Mouse (Mus musculus) thymus, postnatal 36 days (tissue): Measurements from ENCODE around the gene Ttc3.
"Not testable (repeated sequence)": the region's sequence is repeated elsewhere in the genome, so short reads cannot be mapped to it uniquely, and the experiment has no call there.

Experiments
- DNase-seq, 2 experiments: peaks; one replicate each; pipeline ENCODE4 v3.0.0; 2022; ENCODE audit warnings: mixed read lengths in 2 of 2

Gene Ttc3

DNA sequence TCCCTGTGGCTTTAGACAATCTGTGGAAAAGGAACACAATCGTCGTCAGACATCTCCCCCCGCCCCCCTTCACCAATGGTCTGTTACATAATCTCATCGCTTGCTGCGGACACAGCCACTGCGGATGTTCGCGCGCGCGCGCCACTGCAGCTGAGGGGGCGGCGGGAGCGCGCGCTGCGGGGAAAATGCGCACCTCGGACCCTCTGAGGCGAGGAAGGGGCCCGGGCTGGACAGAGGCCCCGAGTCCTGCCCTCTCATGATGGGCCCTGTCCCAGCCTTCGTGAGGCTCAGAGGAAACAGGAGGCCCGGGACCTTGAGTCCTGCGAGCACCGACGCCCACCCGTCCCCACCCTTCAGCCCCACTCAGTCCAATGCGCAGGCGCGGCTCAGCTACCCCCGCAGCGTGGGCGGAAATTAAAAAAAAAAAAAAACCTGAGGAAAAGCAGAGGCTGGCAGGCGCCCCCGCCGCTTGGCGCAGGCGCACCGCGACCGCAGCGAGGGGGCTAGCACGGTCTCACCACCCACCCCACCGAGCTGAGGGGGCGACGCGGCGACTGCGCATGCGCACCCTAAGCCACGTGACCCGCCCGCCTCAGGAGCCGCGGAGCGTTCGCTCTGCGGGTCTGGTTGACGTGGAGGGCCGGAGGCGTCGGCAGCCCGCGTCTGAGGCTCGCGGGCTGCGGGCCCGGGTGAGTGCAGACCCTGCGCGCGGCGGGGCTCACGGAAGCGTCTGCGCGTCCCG lies at the start of gene Ttc3:
Gene Ttc3 (plus strand): TSS at position 446 of the 742 bp plus-strand sequence.
- peak; percentile 95 to 98 for DNase-seq

DNA sequence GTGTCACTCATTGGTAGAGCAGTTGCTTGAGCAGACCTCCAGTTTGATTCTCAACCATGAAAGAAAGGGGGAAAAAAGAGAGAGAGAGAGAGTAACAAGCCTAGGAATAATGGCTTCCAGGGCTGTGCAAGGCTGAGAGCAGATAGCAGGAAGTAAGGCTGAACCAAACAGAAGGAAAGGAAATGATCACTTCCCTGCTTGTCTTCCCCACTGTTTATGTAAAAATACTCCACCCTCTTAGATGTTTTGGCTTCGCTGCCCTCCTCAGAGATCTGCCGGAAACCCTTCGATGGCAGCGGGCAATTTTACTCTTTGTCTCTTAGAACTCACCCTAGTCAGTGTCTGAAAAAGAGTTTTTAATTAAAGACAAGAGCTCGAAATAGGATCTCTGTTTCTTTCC lies 46.7 kb upstream of the Ttc3 start:
- no peak for DNase-seq

DNA sequence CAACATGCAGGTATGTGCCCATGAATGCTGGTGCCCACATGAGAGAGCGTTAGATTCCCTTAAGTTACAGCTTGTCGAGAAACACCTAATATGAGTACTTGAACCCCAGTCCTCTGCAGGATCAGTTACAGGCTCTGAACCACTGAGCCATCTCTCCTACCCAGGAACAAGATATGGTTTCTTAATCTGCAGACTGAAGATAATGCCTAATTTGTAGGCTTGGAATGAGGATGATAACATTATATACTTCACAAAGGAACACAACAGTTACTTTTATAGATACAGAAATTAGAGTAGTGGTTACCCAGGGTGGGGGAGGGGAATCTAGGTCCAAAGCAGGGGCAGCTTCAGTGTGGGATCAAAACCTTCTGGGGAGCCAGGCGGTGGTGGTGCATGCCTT lies 44.4 kb upstream of the Ttc3 start:
- DNase-seq, result no peak

DNA sequence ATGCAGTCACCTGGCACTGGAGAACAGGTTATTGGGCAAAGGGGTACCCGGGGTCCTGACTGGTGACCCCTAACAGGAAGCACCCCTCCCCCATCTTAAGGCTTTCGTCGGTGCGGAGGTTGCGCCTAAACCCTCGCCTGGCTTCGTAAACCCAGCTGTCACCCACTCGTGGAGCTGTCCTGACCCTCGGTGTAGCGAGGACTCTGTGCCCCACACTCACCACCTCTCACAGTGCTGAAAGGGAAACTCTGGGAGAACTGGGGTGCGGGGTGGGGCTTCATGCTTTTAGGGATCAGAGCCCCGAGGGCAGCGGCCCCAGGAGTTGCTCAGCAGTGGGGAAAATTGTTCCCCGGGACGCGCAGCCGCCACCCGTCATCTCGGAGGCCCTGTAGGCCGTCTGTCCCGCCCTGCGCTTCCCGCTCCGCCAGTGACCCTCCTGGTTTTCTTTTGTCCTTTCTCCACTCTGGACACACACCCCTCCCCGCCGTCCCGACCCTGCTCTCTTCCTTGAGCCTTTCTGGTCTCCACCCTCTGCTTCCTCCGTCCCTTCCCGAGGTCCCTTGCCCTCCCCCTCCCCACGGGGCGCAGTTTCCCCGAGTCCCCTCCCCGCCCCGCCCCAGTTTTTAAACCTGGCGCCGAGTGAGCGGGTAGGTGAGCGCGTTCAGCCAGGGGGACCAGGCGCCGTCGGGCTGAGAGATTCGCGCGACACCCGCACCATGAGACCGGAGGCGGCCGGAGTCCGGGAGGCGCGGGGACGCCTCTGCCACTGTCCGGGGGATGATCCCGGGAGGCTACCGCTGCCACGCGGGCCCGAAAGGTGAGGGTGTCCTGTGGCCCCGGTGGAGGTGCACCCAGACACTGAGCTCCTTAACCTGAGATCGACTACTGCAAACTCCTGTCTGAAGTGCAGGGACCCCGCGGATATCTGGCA lies 42.4 kb upstream of the Ttc3 start, which contains the start of gene Ripply3:
Gene Ripply3 (plus strand): TSS at position 640 of the 931 bp plus-strand sequence.
- DNase-seq, result peak in 1 of 2 experiments; percentile 13

DNA sequence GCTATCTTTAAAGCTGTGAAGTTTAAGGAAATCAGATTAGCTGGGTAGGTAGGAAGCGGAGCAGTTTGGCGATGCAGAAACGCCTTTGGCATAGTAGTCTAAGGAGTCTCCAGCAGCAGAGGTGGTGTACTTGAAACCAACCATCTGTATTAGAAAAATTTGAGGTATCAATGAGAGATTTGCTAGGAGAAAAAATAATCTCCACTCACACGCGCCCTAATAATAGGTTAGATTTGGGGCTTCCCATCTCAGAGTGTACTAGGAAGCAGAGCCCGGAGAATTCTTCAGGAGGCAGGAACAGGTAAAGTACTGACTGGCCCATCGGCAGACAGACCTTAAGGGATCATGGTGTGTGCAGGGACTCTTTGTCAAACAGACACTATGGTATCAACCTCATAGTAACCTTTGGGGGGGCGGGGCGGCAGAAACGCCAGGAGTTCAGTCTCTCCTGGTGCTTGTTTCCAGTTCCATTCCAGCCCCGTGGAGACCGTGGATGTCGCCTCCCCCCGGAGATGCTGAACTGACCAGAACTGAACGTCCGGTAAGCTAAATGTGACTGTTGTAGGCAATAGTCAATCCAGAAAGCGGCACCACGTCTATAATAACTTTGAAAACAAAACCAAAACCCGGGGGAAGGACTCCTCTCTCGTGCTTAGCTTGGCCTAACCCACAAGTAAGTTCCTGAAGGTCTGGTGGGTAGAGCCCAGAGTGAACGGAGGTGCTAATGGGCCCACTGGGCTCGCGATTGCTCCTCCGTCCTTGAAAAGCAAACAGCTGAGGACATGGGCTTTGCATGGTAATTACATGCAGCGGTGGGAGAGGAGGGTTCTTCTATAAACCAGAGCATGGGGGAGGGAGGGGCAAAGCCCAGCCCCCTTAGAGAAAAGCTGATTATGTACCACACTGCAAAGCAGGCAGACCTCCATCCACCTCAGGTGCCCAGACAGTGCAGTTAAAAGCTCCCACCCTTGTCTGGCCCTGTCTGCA lies 41.2 kb upstream of the Ttc3 start:
- no peak for DNase-seq

GRCm38 (mm10) chr16:94330429-94330828 lies 40.0 kb upstream of the Ttc3 start:
- no peak for DNase-seq

DNA sequence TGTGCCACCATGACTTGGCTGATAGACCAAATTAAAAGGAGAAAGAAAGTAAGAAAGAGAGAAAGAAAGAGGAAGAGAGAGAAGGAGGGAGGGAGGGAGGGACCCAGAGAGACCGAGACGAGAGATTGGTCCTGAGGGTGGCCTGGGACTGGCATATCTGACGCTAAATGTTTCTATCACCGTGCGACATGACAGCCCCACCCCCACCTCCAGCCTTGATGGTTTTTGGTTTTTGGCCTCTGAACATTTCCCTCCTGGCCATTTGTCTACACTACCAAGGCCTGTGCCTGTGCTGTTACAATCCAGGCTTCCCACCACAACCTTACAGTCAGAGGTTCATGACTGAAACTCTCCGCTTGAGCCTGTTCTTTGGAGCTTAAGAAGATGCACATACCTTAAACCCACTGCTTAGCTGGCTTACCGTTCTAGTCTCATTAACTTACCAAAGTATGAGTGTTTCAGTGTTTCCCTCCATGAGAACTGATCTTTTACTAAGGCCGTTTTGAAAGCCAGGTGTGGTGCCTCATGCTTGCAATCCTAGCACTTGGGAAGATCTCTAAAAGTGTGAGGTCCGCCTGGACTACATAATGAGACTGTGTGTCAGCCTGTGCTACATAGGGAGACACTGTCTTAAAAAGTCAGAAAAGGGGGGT lies 39.1 kb upstream of the Ttc3 start:
- DNase-seq, result no peak

GRCm38 (mm10) chr16:94331886-94332252 lies 38.5 kb upstream of the Ttc3 start:
- peak; percentile 58 to 69 for DNase-seq

GRCm38 (mm10) chr16:94335656-94336055 lies 34.8 kb upstream of the Ttc3 start:
- DNase-seq, result no peak

DNA sequence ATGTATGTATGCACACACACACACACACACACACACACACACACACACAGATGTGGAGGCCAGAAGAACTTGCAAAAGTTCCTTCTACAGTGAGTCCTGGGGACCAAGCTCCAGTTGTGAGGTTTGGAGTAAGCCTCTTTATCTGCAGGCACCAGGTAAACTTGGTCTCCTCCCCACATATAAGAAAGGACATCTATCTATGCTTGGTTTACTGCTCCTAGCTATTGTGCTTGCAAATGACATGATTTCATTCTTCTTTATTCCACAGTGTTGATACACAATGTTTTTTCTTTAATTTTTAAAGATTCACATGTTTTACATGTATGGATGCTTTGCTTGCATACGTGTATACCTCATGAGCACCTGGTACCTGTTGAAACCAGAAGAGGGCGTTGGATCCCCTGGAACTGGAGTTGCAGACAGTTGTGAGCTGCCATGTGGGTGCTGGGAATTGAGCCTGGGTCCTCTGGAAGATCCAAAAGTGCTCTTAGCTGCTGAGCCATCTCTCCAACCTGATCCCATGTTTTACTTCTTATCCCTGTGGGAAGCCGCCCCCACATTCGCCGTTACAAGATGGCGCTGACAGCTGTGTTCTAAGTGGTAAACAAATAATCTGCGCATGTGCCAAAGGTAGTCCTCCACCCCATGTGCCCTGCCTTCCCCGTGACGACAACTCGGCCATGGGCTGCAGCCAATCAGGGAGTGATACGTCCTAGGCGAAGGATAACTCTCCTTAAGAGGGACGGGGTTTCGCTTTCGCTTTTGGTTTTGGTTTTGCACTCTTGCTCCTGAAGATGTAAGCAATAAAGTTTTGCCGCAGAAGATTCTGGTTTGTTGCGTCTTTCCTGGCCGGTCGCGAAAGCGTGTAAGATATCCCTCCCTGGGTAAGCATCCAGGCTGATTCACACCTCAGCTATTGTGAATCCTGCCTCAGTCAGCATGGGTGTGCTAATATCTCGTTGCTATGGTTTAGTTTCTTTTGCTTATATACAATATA lies 31.0 kb upstream of the Ttc3 start:
- not testable (repeated sequence) for DNase-seq

- no peak for DNase-seq
Observed at GRCm38 (mm10) chr16:94345733-94346132, 24.7 kb upstream of the Ttc3 start.

GRCm38 (mm10) chr16:94347080-94347731 lies 23.2 kb upstream of the Ttc3 start:
- DNase-seq, result no peak

- no peak for DNase-seq
Observed at GRCm38 (mm10) chr16:94348779-94349178, 21.6 kb upstream of the Ttc3 start.

DNA sequence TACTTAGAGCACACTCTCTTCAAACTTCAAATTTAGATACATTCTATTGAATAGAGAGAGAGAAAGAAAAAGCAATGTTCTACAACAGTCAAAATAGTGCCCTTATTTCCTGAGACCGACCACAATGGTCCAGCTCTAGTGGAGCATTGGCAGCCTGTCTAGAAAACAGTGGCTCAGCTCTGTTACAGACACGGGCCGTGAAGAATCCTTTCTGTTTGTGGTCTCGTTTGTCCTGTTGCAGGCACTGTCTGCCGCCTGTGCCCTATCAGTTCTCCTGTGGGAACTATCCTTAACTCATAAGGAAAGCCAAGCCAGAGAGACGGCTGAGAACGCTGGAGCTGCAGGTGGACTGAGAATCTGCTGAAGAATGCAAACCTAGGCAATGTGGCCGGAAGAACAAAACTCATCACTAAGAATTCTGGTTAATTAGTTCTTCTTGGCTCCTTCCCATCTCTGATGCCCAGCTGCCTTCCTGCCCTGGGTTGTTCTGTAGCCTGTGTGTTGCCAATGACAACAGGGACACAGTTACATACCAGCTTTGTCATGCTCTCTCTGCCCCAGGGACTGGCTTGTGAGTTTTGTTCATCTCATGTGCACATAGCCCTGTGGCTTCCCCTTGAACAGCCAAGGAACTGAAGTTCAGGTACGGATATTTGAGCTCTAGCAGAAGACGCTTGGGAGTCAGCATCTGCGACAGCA lies 20.7 kb upstream of the Ttc3 start:
- DNase-seq, result no peak

GRCm38 (mm10) chr16:94350287-94350677 lies 20.1 kb upstream of the Ttc3 start:
- no peak for DNase-seq

DNA sequence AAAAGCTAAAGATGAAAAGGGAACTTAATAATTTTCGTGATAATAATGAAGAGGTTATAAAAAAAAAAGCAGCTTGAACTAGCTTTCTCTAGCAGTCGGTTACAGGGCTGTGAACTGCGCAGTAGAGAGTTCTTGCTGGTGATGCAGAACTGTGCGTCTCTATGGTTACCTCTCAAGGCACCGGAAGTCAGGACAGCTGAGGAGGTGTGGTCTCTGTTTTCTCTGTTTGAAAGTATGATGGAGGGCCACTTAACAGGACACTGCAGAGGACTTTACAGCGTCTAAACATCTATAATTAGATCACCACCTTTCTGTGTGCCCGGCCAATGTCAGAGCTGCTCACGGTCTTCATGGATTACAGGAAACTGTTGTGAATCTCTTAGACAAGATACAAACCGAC lies 16.0 kb upstream of the Ttc3 start:
- peak; percentile 30 to 52 for DNase-seq

DNA sequence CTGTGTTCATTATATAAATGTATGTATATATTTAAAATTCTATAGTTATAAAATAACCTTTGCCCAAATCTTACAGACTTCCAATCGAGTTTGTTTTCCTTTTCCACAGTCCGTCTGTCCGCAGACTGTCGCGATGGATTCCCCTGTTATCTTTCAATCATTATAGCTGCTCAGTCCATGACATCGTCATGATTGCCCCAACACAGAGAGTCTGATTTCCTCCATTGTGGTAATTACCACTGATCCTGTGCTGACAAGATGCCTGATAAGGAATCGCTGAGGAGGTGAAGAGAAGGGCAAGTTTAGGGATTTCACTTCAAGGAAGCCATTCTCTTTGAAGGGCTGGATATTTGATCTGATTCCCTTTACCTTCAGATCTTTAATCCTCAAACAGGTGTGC lies 14.4 kb upstream of the Ttc3 start:
- no peak for DNase-seq

- no peak for DNase-seq
Observed at GRCm38 (mm10) chr16:94356776-94357494, 13.5 kb upstream of the Ttc3 start.

DNA sequence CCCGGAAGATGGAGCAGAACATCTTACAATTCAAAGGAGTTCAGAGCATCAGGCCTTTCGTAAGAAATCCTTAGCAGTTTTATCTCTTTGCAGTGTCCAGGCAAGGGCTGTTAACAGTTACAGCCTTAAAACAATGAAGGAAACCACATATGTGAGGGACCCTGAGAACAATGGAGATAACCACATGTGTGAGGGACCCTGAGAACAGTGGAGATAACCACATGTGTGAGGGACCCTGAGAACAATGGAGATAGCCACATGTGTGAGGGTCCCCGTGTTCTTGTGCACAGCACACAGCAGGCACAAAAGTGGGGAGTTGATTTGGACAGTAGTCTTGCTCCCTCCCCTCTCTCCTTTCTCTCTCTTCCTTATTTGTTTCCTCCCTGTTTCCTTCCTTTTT lies 12.3 kb upstream of the Ttc3 start:
- no peak for DNase-seq
